Mouse (Mus musculus): ENCODE data around the gene Ptrh2. TPM values are rescaled to one million over a fixed set of nuclear protein-coding genes. Genes with fewer than 3 reads are reported as not detected.

Gene Ptrh2
- polyA plus RNA-seq (2017; shearing (Covaris generic)): 3.9 TPM

GRCm38 (mm10) chr11:86683395-86684125, at the start of gene Ptrh2, which contains the start of gene Vmp1:
Ptrh2 (plus strand) TSS chr11:86683985.
Vmp1 (minus strand) TSS chr11:86683836.

Other genes with a start within 250 kb of the Ptrh2 start
- gene Rnft1, start 199.3 kb upstream of the Ptrh2 start, polyA plus RNA-seq (2017; shearing (Covaris generic)): 62.9 TPM
- 83.1 TPM for gene Rps6kb1, start 139.2 kb upstream of the Ptrh2 start, polyA plus RNA-seq (2017; shearing (Covaris generic))
- 4.4 TPM for gene Tubd1, start 139.0 kb upstream of the Ptrh2 start, polyA plus RNA-seq (2017; shearing (Covaris generic))
- 250 TPM for gene Vmp1, start 149 bp upstream of the Ptrh2 start, polyA plus RNA-seq (2017; shearing (Covaris generic))
- gene Cltc, start 73.6 kb downstream of the Ptrh2 start, polyA plus RNA-seq (2017; shearing (Covaris generic)): 200 TPM
- 51.2 TPM for gene Dhx40, start 123.8 kb downstream of the Ptrh2 start, polyA plus RNA-seq (2017; shearing (Covaris generic))